Mouse (Mus musculus) stomach, embryonic 14.5 days (tissue): ENCODE results near the gene Akt2. TPM values are rescaled to one million over a fixed set of nuclear protein-coding genes. Genes with fewer than 3 reads are reported as not detected.

Source experiments
- ATAC-seq: fragments of 200-750 bp; cut with Nextera tagmentation; 2 replicates; pipeline ENCODE4 v1.8.0; 2017; ENCODE audit warnings: low read depth, moderate TSS enrichment; ENCODE audit not compliant: insufficient number of reproducible peaks, insufficient read depth, low FRiP score
- H3K27ac ChIP-seq: fragments of 300-500 bp; sonication (generic); 2 replicates; pipeline ENCODE4 v1.5.1; 2014; ENCODE audit warnings: mild to moderate bottlenecking, low read length, moderate library complexity, mixed read lengths
- H3K27me3 ChIP-seq: fragments of 300-500 bp; sonication (generic); 2 replicates; pipeline ENCODE4 v1.6.1; 2014; ENCODE audit warnings: low read length, control low read depth, mixed read lengths; ENCODE audit not compliant: control insufficient read depth, insufficient read depth
- H3K36me3 ChIP-seq: fragments of 300-500 bp; sonication (generic); 2 replicates; pipeline ENCODE4 v1.6.1; 2014; ENCODE audit warnings: mild to moderate bottlenecking, control low read depth, low read length, moderate library complexity, mixed read lengths; ENCODE audit not compliant: control insufficient read depth, insufficient read depth
- H3K4me1 ChIP-seq: fragments of 300-500 bp; sonication (generic); 2 replicates; pipeline ENCODE4 v1.6.1; 2014; ENCODE audit warnings: low read length, control low read depth, mixed read lengths; ENCODE audit not compliant: control insufficient read depth, insufficient read depth
- H3K4me2 ChIP-seq: fragments of 300-500 bp; sonication (generic); replicated peaks from 2 replicates; pipeline ENCODE4 v1.6.1; 2014; ENCODE audit warnings: low read depth, low read length, control low read depth
- H3K4me3 ChIP-seq: fragments of 300-500 bp; sonication (generic); 2 replicates; pipeline ENCODE4 v1.5.1; 2014; ENCODE audit warnings: low read depth, low read length, control low read depth
- H3K9ac ChIP-seq: fragments of 300-500 bp; sonication (generic); replicated peaks from 2 replicates; pipeline ENCODE4 v1.6.1; 2014; ENCODE audit warnings: low read depth, mild to moderate bottlenecking, control low read depth, low read length, moderate library complexity, mixed read lengths
- H3K9me3 ChIP-seq: fragments of 300-500 bp; sonication (generic); 2 replicates; pipeline ENCODE4 v1.6.1; 2016; ENCODE audit warnings: low read depth, low read length, control low read depth; ENCODE audit not compliant: control insufficient read depth
- WGBS: fragments of 180-500 bp; shearing (Covaris S2); extraction: QIAGEN DNeasy Blood & Tissue Kit; methylation state at CpG from one replicate; pipeline ENCODE4 v1.1.7; 2014; 5-methylcytosine and 5-hydroxymethylcytosine counted together
- polyA plus RNA-seq: library from polyadenylated mRNA; unstranded; fragments of >200 nt; fragmentation: Nextera tagmentation; extraction: Ambion mirVana; gene quantifications from 2 replicates; pipeline ENCODE4 v1.2.1, GENCODE M21; 2014

The Akt2 gene
- polyA plus RNA-seq: 88.8 and 91.5 TPM in 2 replicates

DNA sequence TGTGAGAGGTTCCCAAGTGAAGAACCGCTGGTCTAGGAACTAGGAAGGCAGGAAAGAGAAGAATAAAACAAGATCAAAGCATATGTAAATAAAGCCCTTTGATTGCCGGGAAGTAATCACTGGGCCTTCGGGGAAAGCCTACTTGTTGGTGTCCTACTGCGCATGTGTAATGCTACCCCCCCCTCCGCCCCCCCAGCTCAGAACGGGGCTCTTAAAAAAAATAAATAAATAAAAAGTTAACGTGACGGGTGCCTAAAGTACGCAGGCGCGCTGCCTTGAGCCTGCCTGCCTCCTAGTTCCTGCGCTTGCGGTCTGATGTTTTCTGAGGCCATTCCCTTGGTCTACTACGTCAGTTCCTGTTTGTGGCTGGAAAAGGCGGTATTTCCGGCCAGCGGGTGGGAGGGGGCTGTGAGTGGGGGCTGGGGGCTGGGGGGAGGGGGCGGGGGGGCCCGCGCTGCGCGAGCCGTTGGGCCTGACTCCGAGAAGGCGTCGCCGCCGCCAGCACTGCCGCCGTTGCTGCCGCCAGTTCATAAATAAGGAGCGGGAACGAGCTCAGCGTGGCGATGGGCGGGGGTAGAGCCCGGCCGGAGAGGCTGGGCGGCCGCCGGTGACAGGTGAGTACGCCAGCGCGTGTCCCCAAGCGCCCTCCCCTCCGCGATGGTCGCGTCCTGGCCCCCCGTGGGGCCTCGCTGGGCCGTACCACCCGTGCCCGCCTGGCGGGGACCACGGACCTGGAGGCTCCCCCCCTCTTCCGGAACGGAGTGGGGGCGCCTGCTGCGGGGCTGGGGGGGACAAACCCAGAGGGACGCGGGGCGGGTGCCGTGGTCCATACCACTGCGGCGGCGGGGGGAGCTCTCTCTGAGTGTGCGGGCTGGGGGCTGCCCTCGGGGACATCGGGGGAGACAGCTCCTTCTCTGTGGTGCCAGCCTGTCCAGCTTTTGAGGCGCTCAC lies at the start of gene Akt2:
Gene Akt2, plus strand, starts transcription at position 287 of the 951 bp plus-strand sequence.
- Histone ChIP-seq H3K4me1 (peaks cover 7% of the 10 kb centered on the region), H3K9ac (peak within 1 kb of the TSS; percentile 79), H3K27me3 (no peaks in the 10 kb centered on the region), H3K4me2 (peak within 1 kb of the TSS; percentile 59), H3K27ac (peak within 1 kb of the TSS; percentile 98), H3K36me3 (peaks cover 4% of the 10 kb centered on the region; the same call in 1 of the 2 replicates), H3K9me3 (no peaks in the 10 kb centered on the region), H3K4me3 (peak within 1 kb of the TSS; percentile 80)
- under 1% methylated on average over 66 of the region's 71 CpGs for WGBS
- peak; percentile 93 for ATAC-seq

DNA sequence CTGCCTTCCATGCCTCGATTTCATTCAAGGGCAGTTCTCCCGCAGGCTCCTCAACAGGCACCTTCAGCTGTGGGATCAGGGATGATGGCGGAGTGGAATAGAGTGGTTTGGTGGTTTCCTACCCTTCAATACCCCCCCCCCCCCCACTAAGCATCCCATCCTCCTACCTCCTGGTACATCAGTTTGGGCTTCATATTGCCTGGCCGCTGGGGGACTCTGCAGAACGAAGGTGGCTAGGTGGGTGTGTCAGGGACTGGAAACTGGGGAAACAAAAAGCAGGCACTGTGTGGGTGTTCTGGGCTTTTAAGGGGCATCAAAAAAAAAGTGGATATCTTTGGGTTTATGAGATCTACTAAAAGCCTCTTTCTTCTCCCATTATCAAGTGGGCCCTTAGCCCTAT lies 49.4 kb upstream of the Akt2 start:
- H3K27ac ChIP-seq: no peak overlapping the region
- no peaks in the 10 kb centered on the region for H3K9me3 ChIP-seq
- peaks cover 4% of the 10 kb centered on the region; the same call in 1 of the 2 replicates for H3K36me3 ChIP-seq
- H3K9ac ChIP-seq: peak overlapping the region; percentile 34; the same call in 1 of the 2 replicates
- no peaks in the 10 kb centered on the region for H3K27me3 ChIP-seq
- WGBS: 53% methylated on average over 5 of the region's 5 CpGs
- peak overlapping the region; percentile 82 for H3K4me2 ChIP-seq
- peaks cover 5% of the 10 kb centered on the region; the same call in 1 of the 2 replicates for H3K4me1 ChIP-seq
- H3K4me3 ChIP-seq: peak overlapping the region; percentile 43
- no peak for ATAC-seq

DNA sequence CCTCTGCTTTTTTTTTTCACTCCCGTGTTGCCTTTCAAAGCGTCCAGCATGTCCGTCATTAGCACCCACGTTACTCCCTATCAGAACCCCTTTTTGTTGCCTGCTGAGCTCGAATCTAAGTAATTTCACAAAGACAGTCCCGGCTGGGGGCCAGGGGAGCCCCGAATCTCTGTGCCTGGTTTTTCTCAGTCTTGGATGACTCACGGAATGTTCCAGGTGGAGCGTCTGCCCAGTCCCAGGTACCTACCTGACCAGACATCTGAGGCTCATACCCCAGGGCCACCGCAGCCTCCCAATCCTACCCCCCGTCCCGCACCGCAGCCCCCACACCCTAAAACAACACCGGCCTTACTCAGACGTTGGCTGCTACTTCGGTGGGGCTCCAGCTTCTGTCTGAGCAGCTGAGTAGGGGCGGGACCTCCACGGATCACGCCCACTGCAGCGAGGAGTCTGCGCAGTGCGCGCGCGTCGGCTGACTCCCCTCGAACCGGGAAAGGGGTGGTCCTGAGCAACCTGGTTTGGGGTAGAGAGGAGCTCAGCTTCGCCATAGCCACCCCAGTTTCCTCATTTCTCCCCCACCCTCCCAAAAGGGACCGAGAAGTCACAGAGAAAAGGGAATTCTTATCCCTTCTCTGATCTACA lies 48.8 kb upstream of the Akt2 start:
- 2% methylated on average over 30 of the region's 30 CpGs for WGBS
- Histone ChIP-seq H3K36me3 (peaks cover 4% of the 10 kb centered on the region; the same call in 1 of the 2 replicates), H3K4me1 (peaks cover 5% of the 10 kb centered on the region; the same call in 1 of the 2 replicates), H3K27me3 (no peaks in the 10 kb centered on the region), H3K27ac (peak overlapping the region; percentile 39; the same call in 1 of the 2 replicates), H3K4me3 (peak overlapping the region; percentile 43), H3K9ac (peak overlapping the region; percentile 34), H3K4me2 (peak overlapping the region; percentile 82), H3K9me3 (no peaks in the 10 kb centered on the region)
- ATAC-seq: peak; percentile 88

DNA sequence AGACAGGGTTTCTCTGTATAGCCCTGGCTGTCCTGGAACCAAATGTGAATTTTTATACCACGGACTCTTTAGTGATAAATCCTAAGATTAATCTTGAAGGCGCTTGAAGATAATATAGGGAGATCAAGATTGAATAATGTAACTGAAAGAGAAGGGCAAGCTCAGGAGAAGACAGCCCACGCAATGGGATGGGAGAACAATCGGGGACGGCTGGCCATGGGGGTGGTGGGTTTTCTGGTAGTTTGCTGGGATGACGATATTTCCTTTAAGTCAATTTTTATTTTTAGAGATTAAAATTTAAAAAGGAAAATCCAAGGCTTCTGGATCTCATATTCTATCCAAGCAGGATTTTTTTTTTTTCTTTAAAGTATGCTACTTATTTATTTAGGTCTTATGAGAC lies 48.3 kb upstream of the Akt2 start:
- ATAC-seq: peak; percentile 5; the same call in 1 of the 2 replicates
- Histone ChIP-seq H3K4me2 (peak overlapping the region; percentile 82), H3K9me3 (no peaks in the 10 kb centered on the region), H3K9ac (no peak overlapping the region), H3K4me1 (peaks cover 5% of the 10 kb centered on the region; the same call in 1 of the 2 replicates), H3K27me3 (no peaks in the 10 kb centered on the region), H3K4me3 (peak overlapping the region; percentile 43), H3K36me3 (peaks cover 4% of the 10 kb centered on the region; the same call in 1 of the 2 replicates), H3K27ac (peak overlapping the region; percentile 39; the same call in 1 of the 2 replicates)
- WGBS: 25% methylated on average over 6 of the region's 6 CpGs

DNA sequence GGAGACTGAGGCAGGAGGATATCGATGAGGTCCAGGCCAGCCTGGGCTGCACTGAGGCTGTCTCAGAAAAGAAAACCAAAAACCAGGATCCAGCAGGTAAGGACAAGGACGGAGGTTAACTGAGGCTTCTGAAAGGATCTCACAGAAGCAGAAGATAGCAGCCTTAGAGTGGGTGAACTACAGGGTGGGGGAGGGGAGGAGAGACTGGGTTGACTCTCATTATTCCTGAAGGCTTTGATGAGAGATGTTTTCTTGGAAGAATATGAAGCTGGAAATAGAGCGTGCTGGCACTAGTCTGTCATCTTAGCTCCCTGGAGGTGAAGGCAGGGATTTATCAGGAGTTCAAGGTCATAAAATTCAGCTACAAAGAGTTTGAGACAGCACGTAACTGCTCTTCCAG lies 47.5 kb upstream of the Akt2 start:
- Histone ChIP-seq H3K27ac (peak overlapping the region; percentile 35; the same call in 1 of the 2 replicates), H3K27me3 (no peaks in the 10 kb centered on the region), H3K4me3 (no peak overlapping the region), H3K9ac (no peak overlapping the region), H3K4me2 (no peak overlapping the region), H3K4me1 (peaks cover 5% of the 10 kb centered on the region; the same call in 1 of the 2 replicates), H3K9me3 (no peaks in the 10 kb centered on the region), H3K36me3 (peaks cover 4% of the 10 kb centered on the region; the same call in 1 of the 2 replicates)
- 76% methylated on average over 4 of the region's 4 CpGs for whole genome bisulfite sequencing
- ATAC-seq: no peak

DNA sequence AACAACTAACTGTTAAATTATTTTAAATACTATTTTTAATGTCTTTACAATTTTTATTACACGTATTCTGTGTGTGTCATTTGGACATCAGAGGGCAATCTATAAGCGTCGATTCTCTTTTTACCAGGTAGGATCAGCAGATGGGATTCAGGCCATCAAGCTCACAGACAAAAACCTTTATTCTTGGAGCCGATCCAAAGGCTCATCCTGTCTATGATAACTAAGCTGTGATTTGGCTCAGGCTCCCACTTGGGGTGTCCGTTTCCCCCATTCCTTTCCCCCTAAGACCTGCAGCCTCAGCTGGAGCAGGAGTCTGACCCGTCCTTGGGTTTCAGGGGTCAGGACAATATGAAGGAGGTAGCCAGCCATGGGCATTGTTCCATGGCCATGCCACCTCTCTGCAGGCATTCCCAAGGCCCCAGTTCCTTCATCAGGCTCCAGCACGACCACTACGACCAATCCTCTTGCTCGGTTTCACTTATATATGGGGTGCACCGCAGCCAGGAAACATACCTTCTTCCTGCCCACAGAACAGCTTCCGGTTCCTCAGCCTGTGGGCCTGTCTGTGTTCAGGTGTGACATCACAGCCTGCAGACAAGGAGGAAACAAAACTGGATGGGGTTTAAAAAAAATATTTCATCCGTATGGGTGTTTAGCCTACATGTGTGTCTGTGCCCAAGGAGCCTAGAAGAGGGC lies 46.5 kb upstream of the Akt2 start:
- no peak for ATAC-seq
- 82% methylated on average over 12 of the region's 12 CpGs for WGBS
- Histone ChIP-seq H3K27ac (no peak overlapping the region), H3K9ac (no peak overlapping the region), H3K4me3 (no peak overlapping the region), H3K27me3 (no peaks in the 10 kb centered on the region), H3K4me1 (peaks cover 5% of the 10 kb centered on the region; the same call in 1 of the 2 replicates), H3K4me2 (no peak overlapping the region), H3K9me3 (no peaks in the 10 kb centered on the region), H3K36me3 (no peaks in the 10 kb centered on the region)

DNA sequence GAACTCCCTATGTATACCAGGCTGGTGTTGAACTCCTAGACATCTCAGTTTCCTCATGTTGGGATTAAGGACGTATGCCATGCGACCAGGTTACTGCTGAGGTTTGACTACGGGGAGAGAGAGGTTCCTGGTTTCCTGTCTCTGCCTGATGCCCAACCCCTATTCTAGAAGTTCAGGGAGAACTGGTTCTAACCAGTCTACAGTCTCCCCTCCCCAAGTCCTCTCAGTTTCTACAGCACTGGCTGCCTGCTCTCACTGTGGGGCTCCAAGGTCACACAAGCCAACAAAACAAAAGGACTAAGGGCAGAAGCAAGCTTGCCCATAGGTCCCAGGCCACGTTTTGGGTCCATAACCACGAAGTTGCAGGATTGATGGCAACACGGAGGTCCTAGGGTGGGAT lies 41.8 kb upstream of the Akt2 start:
- Histone ChIP-seq H3K4me3 (no peak overlapping the region), H3K4me1 (peaks cover 4% of the 10 kb centered on the region; the same call in 1 of the 2 replicates), H3K27ac (no peak overlapping the region), H3K27me3 (no peaks in the 10 kb centered on the region), H3K4me2 (no peak overlapping the region), H3K36me3 (no peaks in the 10 kb centered on the region), H3K9ac (no peak overlapping the region), H3K9me3 (no peaks in the 10 kb centered on the region)
- WGBS: 75% methylated on average over 6 of the region's 6 CpGs
- ATAC-seq: no peak
